Mouse (Mus musculus) testis, postnatal 14 days (tissue): ENCODE results near the gene Cflar.
"Not testable (repeated sequence)": the region's sequence is repeated elsewhere in the genome, so short reads cannot be mapped to it uniquely, and the experiment has no call there.

Experiments used
- DNase-seq: peaks from one replicate; pipeline ENCODE4 v3.0.0; 2021; ENCODE audit warnings: low spot score

Cflar gene

GRCm38 (mm10) chr1:58711365-58712016 is at the start of gene Cflar:
Gene Cflar, plus strand, starts transcription at chr1:58711508.
- DNase-seq = peak; percentile 61

- DNase-seq = not testable (repeated sequence)
Observed at GRCm38 (mm10) chr1:58662671-58663070, 48.6 kb upstream of the Cflar start.

DNA sequence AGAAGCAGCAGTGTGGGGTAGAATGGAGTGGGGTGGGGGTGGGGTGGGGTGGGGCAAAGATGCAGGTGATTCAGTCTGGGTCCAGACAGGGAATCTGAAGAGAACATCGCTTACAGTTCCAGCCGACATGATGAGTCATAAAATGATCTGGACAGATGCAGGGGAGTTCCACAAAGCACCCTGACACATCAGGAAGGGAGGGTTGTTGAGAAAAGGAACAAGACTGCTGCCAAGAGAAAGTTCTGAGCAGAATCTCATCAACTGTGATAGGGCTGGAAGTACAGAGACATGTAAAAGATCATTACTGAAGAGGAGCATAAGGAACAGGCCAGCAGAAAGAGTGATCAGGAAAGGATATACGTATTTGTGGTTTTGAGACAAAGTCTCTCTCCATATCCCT is 47.9 kb upstream of the Cflar start:
- not testable (repeated sequence) for DNase-seq

GRCm38 (mm10) chr1:58668191-58668590 is 43.1 kb upstream of the Cflar start:
- DNase-seq = no peak

DNA sequence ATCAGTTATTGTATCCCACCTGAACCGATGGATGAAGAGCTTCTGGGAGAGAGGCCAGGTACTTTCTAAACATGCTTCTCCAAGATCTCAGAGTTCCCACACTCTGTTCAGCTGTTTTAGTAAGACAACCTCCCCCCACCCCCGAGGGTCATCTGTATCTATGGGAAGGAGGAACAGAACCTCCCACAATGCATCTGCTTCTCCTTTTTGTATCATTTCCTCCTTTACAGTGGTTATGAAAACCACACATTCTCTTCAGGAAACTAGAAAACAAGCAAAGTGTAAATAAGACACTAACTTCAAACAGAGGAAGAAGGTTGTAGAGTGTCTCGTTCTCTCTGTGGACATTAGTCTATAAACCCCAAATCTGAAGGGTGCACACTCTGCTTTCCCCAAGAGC is 41.7 kb upstream of the Cflar start:
- DNase-seq = not testable (repeated sequence)

DNA sequence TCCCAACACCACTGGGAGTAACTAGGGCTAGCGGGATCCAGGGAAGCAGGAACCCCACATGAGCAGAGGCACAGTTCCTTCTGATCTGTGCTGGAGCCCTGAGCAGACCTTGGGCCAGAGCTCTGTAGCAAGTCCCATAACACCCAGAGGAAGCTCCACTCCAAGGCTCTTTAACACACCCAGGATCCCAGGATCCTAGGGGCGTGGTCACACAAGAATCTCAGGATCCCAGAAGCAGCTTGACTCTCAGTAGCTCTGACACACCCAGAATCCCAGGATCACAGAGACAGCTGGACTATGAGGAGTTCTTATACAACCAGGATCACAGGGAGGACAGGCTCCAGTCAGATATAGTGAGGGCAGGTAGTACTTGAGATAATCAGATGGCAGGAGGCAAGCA is 39.2 kb upstream of the Cflar start:
- no peak for DNase-seq

- no peak for DNase-seq
Observed at GRCm38 (mm10) chr1:58675011-58675410, 36.3 kb upstream of the Cflar start.

DNA sequence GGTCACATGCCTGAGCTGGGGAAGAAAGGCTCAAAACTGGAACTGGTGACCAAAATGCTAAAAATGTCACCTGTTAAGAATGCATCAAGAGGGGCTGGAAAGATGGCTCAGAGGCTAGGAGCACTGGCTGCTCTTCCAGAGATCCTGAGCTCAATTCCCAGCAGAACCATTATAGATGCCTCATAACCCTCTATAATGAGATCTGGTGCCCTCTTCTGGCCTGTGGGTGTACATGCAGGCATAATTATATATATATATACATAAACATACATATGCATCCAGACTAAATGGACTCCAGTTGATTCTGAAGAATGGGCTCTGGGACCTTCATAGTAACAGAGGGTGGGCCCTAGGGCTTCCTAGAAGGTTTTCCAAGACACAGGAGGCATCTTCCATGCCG is 33.7 kb upstream of the Cflar start:
- no peak for DNase-seq

DNA sequence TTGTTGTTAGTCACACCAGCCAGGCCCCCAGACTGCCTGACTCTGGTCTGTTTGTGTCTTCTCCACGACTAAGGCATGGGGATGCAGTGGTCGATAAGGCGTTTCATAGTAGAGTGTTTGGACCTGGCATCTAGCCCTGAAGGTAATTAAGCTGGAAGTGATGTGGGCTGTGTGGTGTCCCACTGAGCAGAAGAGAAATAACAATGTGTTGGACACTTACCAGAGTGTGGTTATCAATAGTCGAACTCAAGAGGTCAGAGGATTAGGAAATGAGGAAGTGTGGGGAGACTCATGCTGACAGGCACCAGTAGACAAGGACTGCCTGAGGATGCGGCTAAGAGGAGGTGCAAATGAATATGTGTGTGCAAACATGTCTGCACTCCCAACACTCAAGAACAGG is 32.9 kb upstream of the Cflar start:
- DNase-seq = not testable (repeated sequence)

DNA sequence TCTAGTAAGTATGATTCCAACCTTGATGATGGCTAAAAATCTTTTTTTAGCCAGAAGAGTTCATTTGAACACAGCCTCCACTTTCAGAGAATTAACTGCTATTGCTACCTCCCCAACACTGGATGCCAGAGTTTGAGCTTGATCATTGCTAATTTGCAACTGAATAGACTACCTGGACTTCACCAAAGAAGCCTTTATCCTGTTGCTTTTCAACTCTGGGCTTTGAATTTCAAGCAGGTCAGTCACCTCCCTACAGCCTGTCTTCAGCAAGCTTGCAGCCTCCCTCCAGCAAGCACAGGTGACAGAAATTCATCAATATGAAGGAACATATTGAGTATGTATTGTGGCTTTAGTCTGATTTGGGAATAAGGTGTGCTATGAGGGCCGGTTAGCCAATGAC is 21.9 kb upstream of the Cflar start:
- no peak for DNase-seq

DNA sequence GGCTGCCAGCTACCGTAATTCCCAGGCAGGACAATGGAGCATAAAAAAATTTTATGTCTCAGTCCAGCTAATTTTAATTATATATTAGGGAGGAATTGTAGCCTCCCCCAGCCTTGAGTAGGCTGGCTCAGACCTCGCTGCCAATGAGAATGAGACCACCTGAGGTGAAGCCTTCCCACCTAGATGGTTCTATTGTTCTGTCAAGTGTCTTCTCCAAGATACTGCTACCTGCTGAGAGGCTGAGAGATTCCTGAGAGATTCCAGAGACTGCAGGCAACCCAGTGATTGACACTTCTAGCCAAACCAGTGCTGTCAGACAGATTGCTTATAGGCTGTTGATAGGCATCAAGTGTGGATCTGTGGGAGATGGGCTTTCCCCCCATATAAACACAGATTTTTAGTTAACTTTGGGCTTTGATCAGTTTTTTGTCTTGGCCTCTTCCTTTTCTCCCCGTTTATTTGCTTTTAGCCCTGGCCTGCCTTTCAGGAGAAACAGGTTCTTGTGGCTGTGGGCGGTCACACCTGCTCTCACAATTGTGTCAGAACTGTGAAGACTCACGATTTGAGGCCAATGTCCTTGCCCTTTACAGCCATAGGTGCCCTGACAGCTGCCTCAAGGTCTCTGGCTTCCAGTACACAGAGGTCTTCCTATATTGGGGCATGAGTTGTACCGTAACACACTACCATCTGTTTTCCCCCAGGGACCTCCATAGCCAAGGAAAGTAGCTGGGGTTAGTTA is 21.1 kb upstream of the Cflar start:
- DNase-seq = no peak

DNA sequence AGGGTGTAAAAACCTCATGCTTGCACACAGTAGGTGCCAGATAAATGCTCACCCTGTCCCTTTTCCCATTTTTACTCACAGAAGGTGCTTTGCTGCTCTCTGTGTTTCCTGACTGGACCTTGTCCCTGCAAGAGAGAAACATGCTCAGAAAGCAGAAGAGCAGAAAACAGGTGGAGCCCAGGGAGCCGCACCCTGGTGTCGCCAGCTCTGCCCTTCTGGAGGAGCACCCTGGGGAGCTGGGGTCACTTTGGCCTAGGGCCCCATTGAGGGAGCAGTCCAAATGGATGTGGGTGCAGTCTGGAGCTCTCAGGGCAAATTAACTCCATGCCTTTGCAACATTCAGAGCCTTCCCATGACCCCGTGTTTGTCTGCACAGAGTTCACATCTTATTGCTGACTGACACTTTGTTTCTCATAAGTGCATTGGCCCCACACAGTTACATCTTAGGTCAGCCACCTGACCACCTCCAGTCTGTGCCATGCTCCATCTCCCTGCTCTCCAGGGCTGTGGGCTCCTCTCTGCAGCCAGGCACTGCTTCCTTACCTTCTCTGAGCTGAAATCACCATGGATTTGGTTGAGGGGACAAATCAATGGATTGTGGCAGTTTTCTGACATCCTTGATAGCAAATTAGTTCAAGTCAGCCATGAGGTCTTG is 20.3 kb upstream of the Cflar start:
- not testable (repeated sequence) for DNase-seq

- not testable (repeated sequence) for DNase-seq
Observed at GRCm38 (mm10) chr1:58691718-58692117, 19.6 kb upstream of the Cflar start.

DNA sequence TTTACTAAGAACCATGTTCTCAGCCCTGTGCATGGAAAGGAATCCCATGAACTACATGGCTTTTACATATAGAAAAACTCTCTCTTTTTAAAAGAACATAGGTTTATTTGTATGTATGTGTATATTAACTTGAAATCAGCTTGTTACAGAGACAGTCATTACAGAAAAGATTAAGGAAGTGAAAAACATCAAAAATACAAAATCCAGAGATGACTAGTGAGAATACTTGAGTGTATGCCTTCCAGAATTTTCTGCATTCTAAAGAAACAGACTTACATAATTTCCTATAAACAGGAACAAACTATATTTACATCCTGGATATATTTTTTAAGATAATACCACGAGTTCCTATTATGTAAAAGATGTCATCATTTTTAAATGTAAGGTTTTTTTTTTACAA is 17.6 kb upstream of the Cflar start:
- no peak for DNase-seq

DNA sequence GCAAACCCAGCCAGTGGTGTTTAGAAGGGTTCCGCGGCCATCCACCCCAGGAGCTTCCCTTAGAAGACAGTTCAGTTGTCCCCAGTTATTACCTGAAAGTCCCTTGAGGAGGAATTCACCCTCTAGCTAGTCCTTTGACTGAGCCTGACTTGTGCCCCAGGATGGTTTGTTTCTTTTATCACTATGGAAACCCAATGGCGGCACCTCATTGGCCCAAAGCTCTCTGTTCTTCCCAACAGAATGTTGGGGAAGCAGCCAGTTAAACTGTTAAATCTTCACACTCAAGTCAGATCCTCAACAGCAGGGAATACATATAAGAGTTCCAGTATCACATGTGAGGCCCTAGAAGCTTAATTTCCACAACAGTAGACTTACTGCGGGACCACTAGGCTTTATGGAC is 15.5 kb upstream of the Cflar start, which contains the start of gene Als2cr12:
Gene Als2cr12, minus strand, starts transcription at position 180 of the 400 bp plus-strand sequence.
- DNase-seq = not testable (repeated sequence)

- not testable (repeated sequence) for DNase-seq
Observed at GRCm38 (mm10) chr1:58697607-58698006, 13.7 kb upstream of the Cflar start.

- DNase-seq = no peak
Observed at GRCm38 (mm10) chr1:58698781-58699180, 12.5 kb upstream of the Cflar start.

- DNase-seq = no peak
Observed at GRCm38 (mm10) chr1:58699988-58700387, 11.3 kb upstream of the Cflar start.

DNA sequence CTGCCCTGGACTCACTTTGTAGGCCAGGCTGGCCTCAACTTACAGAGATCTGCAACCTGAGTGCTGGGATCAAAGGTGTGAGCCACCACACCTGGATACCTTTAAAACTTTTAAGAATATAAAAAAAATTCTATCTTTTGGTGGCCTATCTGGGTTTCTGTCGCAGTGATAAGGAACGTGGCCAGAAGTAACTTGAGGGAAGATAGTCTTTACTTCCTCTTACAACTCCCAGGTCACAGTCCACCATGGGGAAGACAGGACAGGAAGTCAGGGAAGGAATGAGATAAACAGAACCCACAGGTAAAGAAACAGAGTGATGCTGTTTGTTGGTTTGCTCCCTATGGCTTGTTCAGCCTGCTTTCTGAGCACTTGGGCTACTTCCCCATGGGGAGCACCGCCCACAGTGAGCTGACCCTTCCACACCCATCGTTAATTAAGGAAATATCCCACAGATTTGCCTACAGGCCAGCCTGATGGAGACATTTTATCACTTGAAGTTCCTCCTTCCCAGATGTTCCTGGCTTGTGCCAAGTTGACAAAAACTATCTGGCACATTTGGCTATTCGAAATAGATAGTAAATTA is 10.6 kb upstream of the Cflar start:
- DNase-seq = not testable (repeated sequence)

GRCm38 (mm10) chr1:58710043-58710442 is 1.3 kb upstream of the Cflar start:
- DNase-seq = not testable (repeated sequence)

DNA sequence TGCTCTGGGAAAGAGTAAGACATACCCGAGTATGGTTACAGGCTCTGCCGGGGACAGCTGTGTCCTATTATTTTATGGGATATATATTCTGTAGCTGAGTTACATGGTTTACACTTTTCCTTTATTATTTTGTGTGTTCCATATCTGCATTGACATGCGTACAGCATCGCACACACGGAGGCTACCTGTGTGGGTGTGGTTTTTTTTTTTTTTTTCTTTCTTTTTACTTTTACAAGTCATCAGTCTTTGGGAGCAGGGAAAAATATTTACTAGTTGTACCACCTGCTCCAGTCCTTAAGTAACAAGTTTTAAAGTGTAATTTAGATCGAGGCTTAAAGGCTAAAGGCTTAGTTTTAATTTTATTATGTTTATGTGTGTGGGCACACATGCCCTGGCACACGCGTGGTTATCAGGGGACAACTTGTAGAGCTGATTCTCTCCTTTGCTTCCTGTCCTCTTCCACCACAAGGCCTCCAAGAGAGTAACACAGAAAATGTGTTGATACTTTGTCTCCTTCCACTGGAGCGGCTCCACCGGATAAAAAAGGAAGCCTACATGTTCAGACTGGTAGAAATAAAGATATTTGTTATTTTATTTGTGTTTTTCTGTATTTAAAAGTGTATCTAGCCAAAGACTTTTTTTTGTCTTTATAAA is 470 bp upstream of the Cflar start:
- DNase-seq = peak; percentile 53
